Mouse (Mus musculus): ENCODE data around the gene Ahsa1.
"Not testable (repeated sequence)": the region's sequence is repeated elsewhere in the genome, so short reads cannot be mapped to it uniquely, and the experiment has no call there.

The Ahsa1 gene

DNA sequence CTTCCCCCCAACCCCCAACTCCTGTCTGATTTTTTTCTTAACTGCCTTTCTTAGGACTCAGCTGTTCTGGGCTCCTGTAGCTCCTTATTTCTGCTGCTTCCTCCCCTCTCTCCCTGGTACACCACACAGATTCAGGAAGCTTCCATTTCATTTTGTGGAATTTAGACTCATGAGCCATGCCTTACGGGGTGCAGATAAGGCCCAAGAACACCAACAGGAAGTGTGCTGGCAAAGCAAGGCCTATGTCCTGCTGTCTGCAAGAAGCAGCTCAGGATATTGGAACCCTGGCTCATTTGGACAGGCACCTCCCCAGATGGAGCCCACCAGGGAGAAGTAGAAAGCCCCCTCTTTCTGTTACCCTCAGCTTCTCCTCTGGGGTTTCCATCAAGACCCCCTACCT is 15.5 kb downstream of the Ahsa1 start:
- no peak for DNase-seq (ENCODE audit: low read depth, low spot score)

DNA sequence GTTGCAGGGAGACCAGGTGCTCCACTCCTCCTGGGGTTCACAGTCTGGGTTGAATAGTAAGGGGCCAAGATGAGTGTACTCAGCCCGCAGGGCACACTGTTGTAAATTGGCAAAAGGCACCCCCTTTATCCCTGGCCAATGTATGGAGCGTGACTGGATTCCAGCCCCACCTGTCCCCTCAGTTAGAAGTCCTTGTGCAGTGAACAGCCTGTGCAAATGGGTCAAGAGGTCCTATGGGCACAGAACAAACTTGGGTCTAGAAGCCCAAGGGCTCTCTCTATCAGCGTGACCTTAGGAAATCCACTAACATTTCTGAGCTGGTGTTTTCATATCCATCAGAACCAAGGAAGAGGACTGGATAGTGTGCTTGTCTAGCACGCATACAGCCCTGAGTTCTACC is 16.5 kb downstream of the Ahsa1 start:
- DNase-seq (ENCODE audit: low read depth, low spot score) = no peak

DNA sequence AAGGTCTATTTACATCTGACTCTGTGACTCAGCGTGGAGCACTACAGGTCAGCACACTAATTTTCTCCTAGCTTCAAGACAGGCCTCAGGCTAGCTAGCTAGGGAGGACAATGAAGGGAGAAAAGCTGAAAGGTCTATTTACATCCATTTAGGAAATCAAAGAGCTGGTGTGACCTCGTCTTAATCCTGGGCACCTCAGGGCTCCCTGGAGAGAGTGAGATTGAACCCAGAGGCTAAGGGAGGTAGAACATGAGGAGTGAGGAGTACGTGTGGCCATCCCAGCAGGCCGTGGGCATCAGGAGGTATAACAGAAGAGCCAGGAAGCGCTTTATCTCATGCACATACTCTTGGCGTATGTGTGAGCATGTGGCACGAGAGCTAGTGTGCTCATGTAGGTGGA is 17.4 kb downstream of the Ahsa1 start:
- DNase-seq (ENCODE audit: low read depth, low spot score) = no peak

DNA sequence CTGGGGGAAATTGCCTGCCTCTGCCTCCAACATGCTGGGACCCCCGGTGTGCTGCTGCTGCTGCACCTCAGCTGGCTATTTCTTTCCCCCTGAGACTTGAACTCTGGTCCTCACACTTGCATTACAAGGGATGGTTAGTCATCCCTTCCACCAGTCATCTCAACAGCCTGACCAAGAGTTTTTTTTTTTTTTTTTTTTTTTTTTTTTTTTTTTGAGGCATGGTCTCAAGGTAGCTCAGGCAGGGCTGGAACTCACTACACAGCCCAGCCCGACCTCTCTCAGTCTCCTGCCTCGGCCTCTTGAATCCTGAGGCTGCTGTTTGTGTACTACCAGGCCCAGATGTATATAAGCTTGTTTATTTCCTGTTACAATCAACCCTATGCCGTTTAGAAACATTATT is 18.0 kb downstream of the Ahsa1 start:
- DNase-seq (ENCODE audit: low read depth, low spot score) = no peak

DNA sequence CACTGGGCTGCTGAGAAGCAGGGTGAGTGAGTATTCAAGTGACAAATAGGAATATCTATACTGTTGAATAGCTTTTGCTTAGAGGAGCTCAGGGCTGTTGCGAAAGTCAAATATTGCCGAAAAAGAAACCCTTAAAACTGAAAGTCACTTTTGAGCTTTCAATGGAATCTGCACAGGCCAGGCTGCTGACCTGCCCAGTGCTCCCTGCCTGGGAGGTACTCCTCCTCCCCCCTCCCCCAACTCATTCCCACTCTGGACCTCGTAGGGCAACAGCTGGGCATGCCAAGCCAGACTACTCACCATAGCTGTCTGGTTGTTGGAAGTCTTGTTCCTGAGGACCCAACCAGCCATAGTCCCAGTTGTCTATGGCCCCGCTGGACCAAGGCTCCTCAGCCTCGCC is 18.4 kb downstream of the Ahsa1 start:
- DNase-seq (ENCODE audit: low read depth, low spot score) = no peak

DNA sequence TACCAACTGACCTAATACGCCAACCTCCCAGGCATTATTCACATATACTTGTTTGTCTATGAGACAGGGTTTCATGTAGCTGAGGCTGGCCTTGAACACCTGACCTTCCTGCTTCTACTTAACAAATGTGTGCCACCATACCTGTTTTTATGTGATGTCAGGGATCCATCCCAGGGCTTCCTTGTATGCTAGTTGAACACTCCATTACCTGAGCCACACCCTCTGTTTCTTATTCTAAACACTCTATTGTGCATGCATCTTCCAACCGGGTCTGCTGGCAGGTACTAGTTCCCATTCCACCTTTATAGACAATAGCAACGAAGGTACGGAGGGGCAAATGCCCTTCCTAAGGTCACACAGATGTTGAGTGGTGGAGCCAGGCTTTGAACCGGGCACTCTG is 22.8 kb downstream of the Ahsa1 start:
- no peak for DNase-seq (ENCODE audit: low read depth, low spot score)

DNA sequence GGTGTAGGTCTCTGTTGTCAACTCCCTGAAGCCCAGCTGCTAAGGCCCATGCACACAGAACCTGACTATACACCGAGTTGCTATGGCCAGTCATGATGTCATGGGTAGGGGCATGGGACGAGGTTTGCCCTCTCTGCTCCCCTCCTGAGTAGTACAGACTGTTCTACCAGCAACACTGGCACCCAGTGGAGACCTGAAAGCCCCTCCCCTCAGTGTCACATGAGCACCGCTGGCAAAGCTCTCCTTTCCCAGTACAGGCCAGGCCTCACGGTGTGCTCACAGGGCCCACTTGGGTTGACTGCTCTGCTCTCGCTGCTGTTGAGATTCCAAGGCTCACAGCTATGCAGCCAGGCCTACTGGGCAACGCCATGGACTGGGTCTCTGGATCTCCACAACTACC is 27.7 kb downstream of the Ahsa1 start:
- no peak for DNase-seq (ENCODE audit: low read depth, low spot score)

DNA sequence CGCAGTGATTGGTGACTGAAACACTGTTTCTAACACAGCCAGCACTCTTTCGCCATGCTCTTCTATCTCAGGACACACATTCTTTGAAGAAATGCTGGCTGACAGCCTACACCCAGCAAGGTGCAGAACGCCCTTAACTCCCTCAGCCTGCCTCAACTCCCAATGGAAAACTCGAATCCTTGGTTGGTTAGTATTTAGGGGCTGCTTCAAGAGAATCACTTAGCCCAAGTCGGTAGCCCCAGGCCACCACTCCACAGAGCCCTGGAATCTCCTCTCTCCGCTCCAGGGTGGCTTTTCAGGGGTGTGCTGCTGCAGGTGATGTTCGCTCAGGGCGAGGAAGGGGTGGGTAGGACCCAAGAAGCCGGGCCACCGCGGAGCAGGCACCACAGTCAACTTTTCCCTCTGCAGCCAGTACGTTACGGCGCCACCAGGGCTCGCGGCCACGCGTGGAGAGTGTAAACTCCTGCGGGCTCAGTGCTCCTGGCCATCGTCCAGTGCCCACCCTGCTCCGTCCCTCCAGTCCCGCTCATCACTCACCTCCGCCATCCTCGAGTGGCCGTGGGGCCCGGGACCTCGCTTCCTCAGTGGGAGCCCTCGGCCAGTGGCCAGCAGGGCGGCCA is 32.9 kb downstream of the Ahsa1 start:
- DNase-seq (ENCODE audit: low read depth, low spot score) = no peak

DNA sequence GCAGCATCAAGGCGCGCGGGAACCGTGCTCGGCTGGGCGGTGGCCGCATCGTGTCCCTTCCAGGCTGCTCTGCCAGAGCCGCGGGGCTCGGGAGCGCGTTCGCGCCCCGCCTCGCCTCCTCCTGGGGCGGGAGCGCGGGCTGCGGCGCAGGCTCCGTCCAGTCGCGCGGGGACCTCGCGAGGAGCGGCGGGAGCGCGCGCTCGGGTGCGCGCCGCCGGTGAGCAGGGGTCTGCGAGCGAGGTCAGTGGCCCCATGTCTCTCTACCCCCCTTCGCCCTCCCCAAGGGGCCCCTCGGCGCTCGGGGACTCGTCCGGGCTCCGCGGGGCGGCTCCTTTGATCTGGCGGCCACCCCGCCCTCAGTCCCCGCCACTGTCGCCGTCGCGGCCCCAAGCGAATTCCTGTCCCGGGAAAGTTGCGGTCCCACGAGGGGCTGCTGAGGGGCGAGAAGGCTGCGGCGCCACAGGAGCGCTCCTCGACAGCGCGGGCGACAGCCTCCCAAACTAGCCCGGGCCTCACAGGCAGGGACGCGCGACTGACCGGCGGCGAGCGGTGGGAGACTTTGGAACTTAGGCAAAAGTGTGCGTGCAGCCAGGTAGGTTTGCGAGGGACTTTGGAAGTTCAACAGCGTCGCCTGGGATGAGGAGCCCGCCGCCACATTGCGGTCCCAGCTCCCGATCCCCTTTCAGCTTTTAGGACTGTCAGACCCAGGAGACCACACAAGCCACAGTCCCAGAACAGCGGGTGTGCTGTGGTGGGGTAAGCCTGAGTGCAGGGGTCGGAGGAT is 33.6 kb downstream of the Ahsa1 start, which contains the start of gene Ism2:
Gene Ism2, minus strand, starts transcription at position 49 of the 784 bp plus-strand sequence.
- no peak for DNase-seq (ENCODE audit: low read depth, low spot score)

DNA sequence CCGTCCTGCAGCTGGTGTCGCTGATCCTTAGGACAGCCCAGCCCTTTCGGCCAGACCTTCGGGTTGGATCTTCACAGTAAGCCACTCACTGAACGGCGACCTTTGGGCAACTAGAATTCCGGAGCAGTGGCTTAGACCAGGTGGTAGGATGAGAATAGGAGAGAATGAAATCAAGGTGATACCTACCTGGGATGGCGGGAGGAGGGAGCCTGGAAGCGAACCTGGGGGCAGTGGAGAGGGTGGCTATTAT is 34.1 kb downstream of the Ahsa1 start:
- no peak for DNase-seq (ENCODE audit: low read depth, low spot score)

DNA sequence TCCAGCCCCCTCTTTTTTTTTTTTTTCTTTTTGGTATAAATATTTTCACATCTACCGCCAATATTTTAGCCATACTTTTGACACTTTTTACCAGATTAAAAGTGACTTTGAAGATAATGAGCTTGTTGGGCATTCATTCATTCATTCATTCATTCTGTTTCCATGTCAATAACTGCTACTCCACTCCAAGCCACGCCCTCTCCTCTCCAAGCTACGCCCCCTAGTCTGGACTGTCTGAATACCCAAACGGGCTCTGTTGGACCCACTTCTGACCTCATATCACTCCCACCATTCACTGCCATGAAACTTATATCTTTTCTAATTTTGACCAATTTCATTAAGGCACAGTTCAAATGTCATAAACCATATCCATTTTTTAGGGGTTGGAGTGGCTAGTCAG is 34.9 kb downstream of the Ahsa1 start:
- no peak for DNase-seq (ENCODE audit: low read depth, low spot score)

DNA sequence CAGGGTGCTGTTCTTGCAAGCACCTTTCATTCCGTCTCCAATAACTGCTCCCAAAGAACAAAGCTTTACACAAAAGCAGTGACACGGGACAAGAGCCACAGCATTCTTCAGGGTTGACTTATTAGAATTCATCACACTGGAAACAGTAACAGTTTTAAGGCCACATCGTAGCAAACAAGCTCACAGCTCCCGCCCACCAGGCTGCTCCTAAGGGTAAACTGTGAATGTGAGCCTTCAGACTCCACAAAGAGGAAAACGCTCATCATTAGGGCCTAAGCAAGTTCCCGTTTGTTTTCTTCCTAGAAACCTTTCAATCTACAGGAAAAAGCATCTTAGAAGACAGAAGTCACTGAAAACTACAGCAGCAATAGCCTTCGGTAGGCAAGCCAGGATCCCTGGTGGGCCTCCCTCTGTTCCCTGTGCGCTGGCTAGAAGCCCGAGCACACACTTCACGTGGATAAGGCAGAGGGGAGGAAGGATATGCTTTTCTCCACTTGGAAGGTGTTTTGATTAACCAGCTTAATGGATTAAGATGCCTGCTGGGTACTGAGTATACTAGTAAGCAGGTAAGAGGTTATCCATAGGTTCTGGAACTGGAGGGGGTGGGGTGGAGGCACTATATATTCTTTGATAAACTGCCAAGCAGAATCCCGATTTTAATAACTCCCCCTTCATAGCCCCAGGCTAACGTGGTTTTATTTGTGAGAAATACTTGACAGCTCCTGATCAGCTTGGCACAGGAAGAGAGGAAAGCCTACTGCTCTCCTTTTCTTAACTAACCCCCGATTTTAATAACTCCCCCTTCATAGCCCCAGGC is 39.7 kb downstream of the Ahsa1 start:
- no peak for DNase-seq (ENCODE audit: low read depth, low spot score)

DNA sequence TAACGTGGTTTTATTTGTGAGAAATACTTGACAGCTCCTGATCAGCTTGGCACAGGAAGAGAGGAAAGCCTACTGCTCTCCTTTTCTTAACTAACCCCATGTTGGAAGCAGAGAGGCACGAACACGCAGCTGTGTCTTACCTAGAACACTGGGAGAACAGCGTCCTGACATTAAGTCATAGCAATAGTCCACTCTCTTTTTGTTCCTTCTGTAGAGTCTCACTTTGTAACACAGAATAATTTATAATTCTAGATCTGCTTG is 40.2 kb downstream of the Ahsa1 start:
- DNase-seq (ENCODE audit: low read depth, low spot score) = not testable (repeated sequence)

DNA sequence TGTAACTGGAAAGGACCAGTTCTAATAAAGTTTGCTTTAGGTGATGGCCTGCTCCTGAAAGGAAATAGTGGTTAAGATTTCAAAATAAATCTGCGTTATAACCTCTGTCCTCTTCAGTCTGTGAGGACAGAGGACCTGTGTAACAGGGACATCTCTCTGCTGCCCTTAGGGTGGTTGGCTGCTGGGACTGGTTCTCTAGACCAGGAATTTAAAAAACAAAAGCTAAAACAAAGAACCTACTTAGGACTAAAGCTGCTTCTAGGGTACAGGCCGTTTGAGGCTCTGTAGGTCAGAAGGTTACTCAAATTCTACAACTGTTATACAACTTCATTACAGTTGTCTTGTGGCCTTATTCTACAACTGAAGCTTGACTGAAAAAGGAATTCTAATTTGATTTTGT is 46.8 kb downstream of the Ahsa1 start:
- no peak for DNase-seq (ENCODE audit: low read depth, low spot score)

DNA sequence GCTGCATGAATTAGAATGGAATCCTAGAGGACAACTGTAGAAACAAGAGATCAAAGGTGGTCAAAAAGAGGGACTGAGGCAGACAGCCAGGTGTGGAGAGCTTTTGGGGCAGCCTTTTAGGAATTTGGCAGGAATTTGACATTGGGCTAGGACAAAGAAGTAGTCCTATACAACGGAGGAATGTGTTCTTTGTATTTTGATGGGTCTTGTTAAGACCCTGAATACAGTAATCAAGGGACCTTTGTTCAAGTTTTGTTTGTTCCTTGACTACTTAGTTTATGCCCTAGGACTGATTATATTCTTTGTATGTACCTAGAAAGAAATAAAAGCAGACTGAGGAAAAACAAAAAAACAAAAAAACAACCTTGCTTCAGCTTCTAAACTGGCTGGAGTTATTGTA is 51.7 kb downstream of the Ahsa1 start:
- DNase-seq (ENCODE audit: low read depth, low spot score) = no peak

DNA sequence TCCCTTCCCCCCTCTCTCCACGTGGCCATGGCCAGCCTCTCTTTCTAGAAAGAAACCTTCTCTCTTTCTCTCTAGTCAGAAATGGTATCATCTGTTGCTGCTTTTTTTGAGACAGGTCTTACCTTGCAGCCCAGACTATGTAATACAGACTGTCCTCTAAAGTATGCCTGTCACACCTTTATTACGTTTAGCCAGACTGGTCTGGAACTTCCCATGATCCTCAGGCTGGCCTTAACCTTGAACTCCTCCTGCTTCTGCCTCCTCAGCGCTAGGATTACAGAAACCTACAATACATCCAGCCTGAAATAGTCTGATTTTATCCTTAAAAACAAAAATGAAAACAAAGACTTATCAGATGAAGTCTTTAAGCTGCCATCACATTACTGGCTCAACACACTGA is 53.0 kb downstream of the Ahsa1 start:
- no peak for DNase-seq (ENCODE audit: low read depth, low spot score)
